Mouse (Mus musculus) embryonic fibroblast, embryonic 13.5 days (primary cell): ENCODE measurements around the gene Ccdc38.

Experiments
- CTCF ChIP-seq: IDR thresholded peaks from 2 replicates; pipeline ENCODE4 v1.5.1; 2011; ENCODE audit warnings: mild to moderate bottlenecking, control low read depth, low read length, moderate library complexity, borderline replicate concordance; ENCODE audit not compliant: insufficient read depth
- POLR2A ChIP-seq: IDR thresholded peaks from 2 replicates; pipeline ENCODE4 v1.6.1; 2011; ENCODE audit warnings: low read depth, mild to moderate bottlenecking, control low read depth, low read length, moderate library complexity

DNA sequence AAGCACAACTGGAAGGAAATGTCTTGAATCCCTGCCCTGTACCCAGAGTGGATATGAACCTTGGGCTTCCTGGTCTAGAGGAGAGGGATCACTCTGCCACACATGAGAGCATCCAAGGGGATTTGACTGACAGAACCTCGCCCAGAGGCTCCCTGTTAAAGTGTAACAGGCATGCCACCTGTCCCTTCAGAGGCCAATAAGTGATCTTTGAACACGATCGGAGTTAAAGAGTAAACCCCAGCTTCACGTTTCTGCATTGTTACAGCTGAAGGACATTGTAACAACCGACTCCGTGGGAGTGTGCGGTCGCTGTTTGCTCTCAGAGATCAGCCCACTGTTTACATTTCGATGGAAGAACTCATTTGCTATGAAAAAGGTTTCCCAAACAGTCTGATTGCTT is 83.3 kb downstream of the Ccdc38 start:
- TF ChIP-seq POLR2A (no peak), CTCF (no peak)
